9 mouse cellular contexts compared by ENCODE assay signal in the genomic region with DNA sequence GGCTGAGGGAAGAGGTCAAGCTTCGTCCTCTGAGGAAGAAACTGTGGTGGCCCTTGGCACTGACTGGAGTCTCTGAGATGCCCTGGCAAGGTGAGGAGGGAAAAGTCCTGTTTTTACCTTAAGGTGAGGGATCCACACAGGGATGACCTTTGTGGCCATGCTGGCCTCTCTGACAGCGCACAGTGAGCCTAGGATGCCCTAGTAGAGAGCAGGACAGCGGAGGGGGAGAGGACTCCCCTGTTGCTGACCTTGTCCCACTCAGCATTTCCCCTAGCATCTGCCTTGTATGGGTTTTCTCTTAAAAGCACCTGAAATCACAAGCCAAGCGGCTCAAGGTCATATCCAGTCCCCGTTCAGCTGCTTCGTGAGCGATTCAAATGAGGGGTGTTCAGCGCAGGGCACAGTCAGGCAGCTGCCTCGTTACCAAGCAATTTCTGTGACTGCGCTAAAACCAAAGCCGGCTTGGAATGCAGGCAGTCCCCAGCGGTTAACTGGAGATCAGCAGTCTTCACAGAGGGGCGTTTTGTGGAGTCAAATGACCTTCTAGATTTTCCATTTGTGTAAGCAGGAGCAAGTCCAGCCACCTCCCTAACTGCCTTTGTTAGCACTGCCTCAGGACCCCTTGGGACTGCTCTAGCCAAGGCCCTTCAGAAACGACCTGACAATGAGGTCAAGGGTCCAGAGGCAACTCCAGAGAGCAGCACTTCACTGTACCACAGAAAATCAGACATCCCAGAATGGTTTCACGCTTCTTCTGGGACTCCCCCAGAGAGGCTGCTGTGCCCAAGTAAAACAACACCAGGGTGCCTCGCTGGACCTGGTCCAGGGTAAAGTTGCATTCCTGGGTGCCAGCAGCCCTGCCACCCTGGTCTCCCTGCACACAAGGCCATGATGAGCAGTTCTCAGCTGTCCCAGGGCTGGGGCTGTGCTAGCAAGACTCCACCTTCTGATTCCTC. TPM values are rescaled to one million over a fixed set of nuclear protein-coding genes. Genes with fewer than 3 reads are reported as not detected.
A peak's percentile ranks its signal among the peaks of the same experiment; 100 is the strongest.
DNase-seq lines count a peak whose midpoint lies in the region; ATAC-seq and TF ChIP-seq lines count a peak whose summit lies in the region.
"Had no signal": no experiment of that assay in that cellular context is flagged by ENCODE, and none has a peak within 500 bp of the region (broad histone marks: within the 10 kb centered on the region; RNA-seq: fewer than 3 reads in every experiment).

No protein-coding gene starts in this region.

- H3K27ac ChIP-seq in lung, embryonic 16.5 days (ENCODE audit: low read length), result no peak overlapping the region
- H3K27ac ChIP-seq in embryonic facial prominence, embryonic 11.5 days (replicated peaks; ENCODE audit: low read depth, low read length), result peak overlapping the region; percentile 56; the same call in 1 of the 2 replicates
- no peak overlapping the region for H3K27ac ChIP-seq in intestine, postnatal 0 days (ENCODE audit: low read depth, low read length)
- 0 out of 2 replicates have a peak overlapping the region, but pooled peaks have one; percentile 7 for H3K27ac ChIP-seq in midbrain, embryonic 16.5 days (ENCODE audit: low read length)
- H3K27ac ChIP-seq: macrophage had no signal

- 0 out of 2 replicates have a peak, but pooled peaks have one; percentile 10 for ATAC-seq in lung, embryonic 16.5 days (ENCODE audit: low read depth)
- peak; percentile 31 for ATAC-seq in embryonic facial prominence, embryonic 11.5 days (replicated peaks; ENCODE audit: insufficient number of reproducible peaks, low FRiP score, low TSS enrichment, low read depth)
- no peak for ATAC-seq in intestine, postnatal 0 days
- ATAC-seq in midbrain, embryonic 16.5 days, result peak; percentile 65

- no peak overlapping the region for H3K4me3 ChIP-seq in lung, embryonic 16.5 days (ENCODE audit: low read length)
- no peak overlapping the region for H3K4me3 ChIP-seq in embryonic facial prominence, embryonic 11.5 days (ENCODE audit: low read depth, low read length)
- no peak overlapping the region for H3K4me3 ChIP-seq in intestine, postnatal 0 days (ENCODE audit: low read depth, low read length)
- H3K4me3 ChIP-seq in midbrain, embryonic 16.5 days (ENCODE audit: low read depth, low read length), result no peak overlapping the region

- intact Hi-C loops in gastrocnemius, postnatal 14 days (cut with DNase I; ENCODE audit: low total_unique reads), result no loop called here

- TF ChIP-seq CTCF in intestine, postnatal 0 days (IDR thresholded peaks at IDR 0.05; ENCODE audit: low read depth), result peak; percentile 40

- H3K4me2 ChIP-seq in lung, embryonic 16.5 days (ENCODE audit: low read depth, low read length), result no peak overlapping the region
- peak overlapping the region; percentile 7; the same call in 1 of the 2 replicates for H3K4me2 ChIP-seq in embryonic facial prominence, embryonic 11.5 days (ENCODE audit: low read depth, low read length)
- no peak overlapping the region for H3K4me2 ChIP-seq in intestine, postnatal 0 days (replicated peaks; ENCODE audit: low read depth)
- peak overlapping the region; percentile 35; the same call in 1 of the 2 replicates for H3K4me2 ChIP-seq in midbrain, embryonic 16.5 days (ENCODE audit: low read length)

- WGBS in lung, embryonic 16.5 days, result 31% methylated on average over 16 of the region's 16 CpGs
- 17% methylated on average over 16 of the region's 16 CpGs for WGBS in embryonic facial prominence, embryonic 11.5 days
- 42% methylated on average over 16 of the region's 16 CpGs for WGBS in intestine, postnatal 0 days
- WGBS in midbrain, embryonic 16.5 days, result 22% methylated on average over 16 of the region's 16 CpGs

- no peaks in the 10 kb centered on the region for H3K36me3 ChIP-seq in lung, embryonic 16.5 days (ENCODE audit: control insufficient read depth, insufficient read depth, low read length)
- H3K36me3 ChIP-seq in embryonic facial prominence, embryonic 11.5 days (replicated peaks; ENCODE audit: control insufficient read depth, insufficient read depth, low read depth, low read length), result no peaks in the 10 kb centered on the region
- no peaks in the 10 kb centered on the region for H3K36me3 ChIP-seq in intestine, postnatal 0 days (ENCODE audit: control insufficient read depth, insufficient read depth)
- no peaks in the 10 kb centered on the region for H3K36me3 ChIP-seq in midbrain, embryonic 16.5 days (ENCODE audit: control insufficient read depth, insufficient read depth, low read length)

- H3K9ac ChIP-seq in lung, embryonic 16.5 days (ENCODE audit: low read length), result no peak overlapping the region
- peak overlapping the region; percentile 25; the same call in 1 of the 2 replicates for H3K9ac ChIP-seq in embryonic facial prominence, embryonic 11.5 days (replicated peaks; ENCODE audit: low read length)
- no peak overlapping the region for H3K9ac ChIP-seq in intestine, postnatal 0 days (ENCODE audit: low read depth, low read length)
- peak overlapping the region; percentile 55 for H3K9ac ChIP-seq in midbrain, embryonic 16.5 days (ENCODE audit: low read depth, low read length)

- no peaks in the 10 kb centered on the region for H3K27me3 ChIP-seq in lung, embryonic 16.5 days (ENCODE audit: control insufficient read depth, insufficient read depth, low read depth, low read length)
- no peaks in the 10 kb centered on the region for H3K27me3 ChIP-seq in embryonic facial prominence, embryonic 11.5 days (ENCODE audit: control insufficient read depth, insufficient read depth, low read length)
- no peaks in the 10 kb centered on the region for H3K27me3 ChIP-seq in intestine, postnatal 0 days (replicated peaks; ENCODE audit: control insufficient read depth, insufficient read depth, low read length)
- no peaks in the 10 kb centered on the region; the same call in 1 of the 2 replicates for H3K27me3 ChIP-seq in midbrain, embryonic 16.5 days (ENCODE audit: control insufficient read depth, insufficient read depth, low read depth, low read length)

- H3K9me3 ChIP-seq in lung, embryonic 16.5 days (ENCODE audit: control insufficient read depth, low read length), result no peaks in the 10 kb centered on the region
- H3K9me3 ChIP-seq in embryonic facial prominence, embryonic 11.5 days (replicated peaks; ENCODE audit: control insufficient read depth, low read length), result no peaks in the 10 kb centered on the region
- H3K9me3 ChIP-seq in intestine, postnatal 0 days (ENCODE audit: control insufficient read depth), result no peaks in the 10 kb centered on the region
- no peaks in the 10 kb centered on the region for H3K9me3 ChIP-seq in midbrain, embryonic 16.5 days (replicated peaks; ENCODE audit: control insufficient read depth, low read length, poor library complexity, severe bottlenecking)

- H3K4me1 ChIP-seq in lung, embryonic 16.5 days (replicated peaks; ENCODE audit: control insufficient read depth, insufficient read depth, low read length), result peaks cover 36% of the 10 kb centered on the region
- H3K4me1 ChIP-seq in embryonic facial prominence, embryonic 11.5 days (ENCODE audit: control insufficient read depth, insufficient read depth, low read length), result peaks cover 11% of the 10 kb centered on the region
- H3K4me1 ChIP-seq in intestine, postnatal 0 days (replicated peaks; ENCODE audit: control insufficient read depth, insufficient read depth, low read length), result peaks cover 6% of the 10 kb centered on the region
- H3K4me1 ChIP-seq in midbrain, embryonic 16.5 days (ENCODE audit: control insufficient read depth, insufficient read depth, low read length), result peaks cover 7% of the 10 kb centered on the region

- no peak for DNase-seq in lung, postnatal 14 days
- peak; percentile 84 for DNase-seq in embryonic facial prominence, embryonic 11.5 days (ENCODE audit: low spot score)
- DNase-seq in testis, postnatal 14 days (ENCODE audit: low spot score), result no peak
- no peak for DNase-seq in gastrocnemius, postnatal 14 days
- no peak for DNase-seq in thymus, postnatal 36 days

RNA-seq across cellular contexts. Expression of gene Psen2, which starts 20.9 kb away (rescaled TPM):
- 13.2 and 14.6 TPM in 2 replicates for polyA plus RNA-seq in lung, embryonic 16.5 days (2015; fragmentation: Nextera tagmentation; extraction: Ambion mirVana)
- polyA plus RNA-seq in embryonic facial prominence, embryonic 11.5 days (2014; fragmentation: Nextera tagmentation; extraction: Ambion mirVana), result 5.2 and 6.2 TPM in 2 replicates
- 12.3 and 14.8 TPM in 2 replicates for polyA plus RNA-seq in intestine, postnatal 0 days (2015; fragmentation: Nextera tagmentation; extraction: Ambion mirVana)
- 15.0 and 20.2 TPM in 2 replicates for polyA plus RNA-seq in midbrain, embryonic 16.5 days (2015; fragmentation: Nextera tagmentation; extraction: Ambion mirVana)
- 10 to 100 TPM in 1 of 2 experiments, 1 to 10 TPM in 1; 10.0 to 10.3 TPM for total RNA-seq in gastrocnemius, postnatal 14 days (2021)

RNA-seq across cellular contexts. Expression of gene Itpkb, which starts 46.2 kb away (rescaled TPM):
- 9.4 and 10.6 TPM in 2 replicates for polyA plus RNA-seq in lung, embryonic 16.5 days (2015; fragmentation: Nextera tagmentation; extraction: Ambion mirVana)
- polyA plus RNA-seq in embryonic facial prominence, embryonic 11.5 days (2014; fragmentation: Nextera tagmentation; extraction: Ambion mirVana), result 3.4 and 3.8 TPM in 2 replicates
- 2.3 and 3.4 TPM in 2 replicates for polyA plus RNA-seq in intestine, postnatal 0 days (2015; fragmentation: Nextera tagmentation; extraction: Ambion mirVana)
- polyA plus RNA-seq in midbrain, embryonic 16.5 days (2015; fragmentation: Nextera tagmentation; extraction: Ambion mirVana), result 2.2 and 2.3 TPM in 2 replicates
- 10 to 100 TPM; 27.6 to 28.6 TPM for total RNA-seq in gastrocnemius, postnatal 14 days (2021)

Comparison
In these comparisons a context has a peak if more than half of its experiments do, and no peak if none do; other contexts are left out.
1. H3K27ac ChIP-seq: peak in embryonic facial prominence, embryonic 11.5 days (single experiment) and midbrain, embryonic 16.5 days (single experiment); none in lung, embryonic 16.5 days (single experiment) and intestine, postnatal 0 days (single experiment).
2. H3K4me2 ChIP-seq: peak in embryonic facial prominence, embryonic 11.5 days (single experiment) and midbrain, embryonic 16.5 days (single experiment); none in lung, embryonic 16.5 days (single experiment) and intestine, postnatal 0 days (single experiment).
3. H3K9ac ChIP-seq: peak in embryonic facial prominence, embryonic 11.5 days (single experiment) and midbrain, embryonic 16.5 days (single experiment); none in lung, embryonic 16.5 days (single experiment) and intestine, postnatal 0 days (single experiment).